Mouse (Mus musculus): ENCODE measurements around the gene Stard10. TPM values are rescaled to one million over a fixed set of nuclear protein-coding genes. Genes with fewer than 3 reads are reported as not detected.
A peak's percentile ranks its signal among the peaks of the same experiment; 100 is the strongest.

Gene Stard10
- polyA plus RNA-seq, 1 experiment from 2014 or later = 14.3 TPM

DNA sequence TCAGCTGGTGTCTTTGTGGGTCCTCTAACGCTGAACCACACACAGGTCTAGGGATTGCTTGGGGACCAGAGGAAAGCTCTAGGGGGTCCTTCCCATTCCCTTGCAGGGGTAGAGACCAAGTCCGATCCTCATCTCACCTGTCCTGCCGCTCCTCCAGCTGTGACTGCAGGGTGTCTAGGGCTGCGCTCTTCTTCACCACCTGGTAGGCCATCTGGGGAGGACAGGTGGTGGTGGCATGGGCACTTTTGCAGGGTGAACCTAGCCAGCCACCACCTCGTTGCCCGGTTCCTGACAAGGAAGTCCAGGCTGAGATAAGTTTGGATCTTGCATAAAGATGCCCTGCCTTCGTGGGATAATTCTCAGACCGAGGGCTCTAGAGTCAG, 19.9 kb upstream of the Stard10 start:
- no peak for ATAC-seq (ENCODE audit: low FRiP score)

GRCm38 (mm10) chr7:101298375-101298774, 18.5 kb upstream of the Stard10 start:
- Histone ChIP-seq H3K27ac (no peak overlapping the region), H3K9me3 (ENCODE audit: control insufficient read depth, low read length) (no peaks in the 10 kb centered on the region), H3K4me3 (replicated peaks; ENCODE audit: low read length) (no peak overlapping the region), H3K4me1 (replicated peaks; ENCODE audit: control insufficient read depth, insufficient read depth, low read length) (peaks cover 16% of the 10 kb centered on the region), H3K4me2 (replicated peaks) (no peak overlapping the region), H3K9ac (no peak overlapping the region), H3K36me3 (replicated peaks; ENCODE audit: control insufficient read depth, insufficient read depth) (no peaks in the 10 kb centered on the region), H3K27me3 (ENCODE audit: control insufficient read depth, insufficient read depth, low read length) (0 out of 2 replicates have a peak, but pooled peaks cover 4% of the 10 kb centered on the region)
- DNase-seq (ENCODE audit: low spot score) (no peak), ATAC-seq (ENCODE audit: low FRiP score) (no peak)
- WGBS = 83% methylated on average over 3 of the region's 3 CpGs

More for the DNA sequence above, 19.9 kb upstream of the Stard10 start:
- Histone ChIP-seq H3K4me1 (replicated peaks; ENCODE audit: control insufficient read depth, insufficient read depth, low read length) (peaks cover 10% of the 10 kb centered on the region; the same call in 1 of the 2 replicates), H3K36me3 (replicated peaks; ENCODE audit: control insufficient read depth, insufficient read depth) (no peaks in the 10 kb centered on the region), H3K27ac (peak overlapping the region; percentile 70), H3K27me3 (ENCODE audit: control insufficient read depth, insufficient read depth, low read length) (0 out of 2 replicates have a peak, but pooled peaks cover 4% of the 10 kb centered on the region), H3K9ac (peak overlapping the region; percentile 72), H3K4me3 (replicated peaks; ENCODE audit: low read length) (peak overlapping the region; percentile 34), H3K9me3 (ENCODE audit: control insufficient read depth, low read length) (no peaks in the 10 kb centered on the region), H3K4me2 (replicated peaks) (peak overlapping the region; percentile 85)
- no peak for DNase-seq (ENCODE audit: low spot score)
- 24% methylated on average over 8 of the region's 8 CpGs for WGBS

DNA sequence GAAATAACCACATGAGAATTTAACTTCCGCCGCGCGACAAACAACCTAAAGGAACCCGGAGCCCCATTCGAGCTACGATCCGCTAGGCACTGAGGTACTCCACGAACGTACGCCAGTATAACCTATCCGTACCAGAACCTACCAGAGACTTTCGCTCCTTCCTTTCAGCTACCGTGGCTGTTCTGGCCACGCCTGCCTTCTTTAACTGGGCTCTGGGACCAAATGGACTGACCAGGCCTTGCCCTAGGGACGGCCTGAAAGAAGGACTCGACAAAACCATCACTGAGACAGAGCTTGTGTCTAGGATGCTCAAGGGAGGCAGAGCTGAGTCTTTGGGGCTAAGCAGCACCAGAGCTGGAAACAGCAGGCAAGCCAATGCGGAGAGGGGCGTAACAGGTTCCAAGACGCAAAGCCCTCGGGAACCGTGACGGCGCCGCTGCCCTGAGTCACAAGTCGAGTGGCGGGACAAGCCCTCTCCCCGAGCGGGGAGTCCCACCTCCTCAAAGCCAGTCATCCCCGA, 15.5 kb upstream of the Stard10 start:
- DNase-seq (ENCODE audit: low spot score) = no peak
- peaks cover 10% of the 10 kb centered on the region for H3K4me1 ChIP-seq (replicated peaks; ENCODE audit: control insufficient read depth, insufficient read depth, low read length)
- peak overlapping the region; percentile 68 for H3K4me3 ChIP-seq (replicated peaks; ENCODE audit: low read length)
- H3K4me2 ChIP-seq (replicated peaks) = peak overlapping the region; percentile 81
- 2% methylated on average over 30 of the region's 30 CpGs for WGBS
- no peaks in the 10 kb centered on the region for H3K9me3 ChIP-seq (ENCODE audit: control insufficient read depth, low read length)
- 0 out of 2 replicates have a peak, but pooled peaks cover 4% of the 10 kb centered on the region for H3K27me3 ChIP-seq (ENCODE audit: control insufficient read depth, insufficient read depth, low read length)
- H3K9ac ChIP-seq = peak overlapping the region; percentile 69
- H3K36me3 ChIP-seq (replicated peaks; ENCODE audit: control insufficient read depth, insufficient read depth) = no peaks in the 10 kb centered on the region
- ATAC-seq (ENCODE audit: low FRiP score) = no peak
- peak overlapping the region; percentile 52; the same call in 1 of the 2 replicates for H3K27ac ChIP-seq

- peak within 1 kb of the TSS; percentile 52; the same call in 1 of the 2 replicates for H3K27ac ChIP-seq
- H3K4me2 ChIP-seq (replicated peaks) = peak within 1 kb of the TSS; percentile 81
- H3K36me3 ChIP-seq (replicated peaks; ENCODE audit: control insufficient read depth, insufficient read depth) = no peaks in the 10 kb centered on the region
- ATAC-seq (ENCODE audit: low FRiP score) (peak; percentile 96), DNase-seq (ENCODE audit: low spot score) (peak; percentile 87)
- peak within 1 kb of the TSS; percentile 69 for H3K9ac ChIP-seq
- H3K4me3 ChIP-seq (replicated peaks; ENCODE audit: low read length) = peak within 1 kb of the TSS; percentile 68
- H3K9me3 ChIP-seq (ENCODE audit: control insufficient read depth, low read length) = no peaks in the 10 kb centered on the region
- 0 out of 2 replicates have a peak, but pooled peaks cover 4% of the 10 kb centered on the region for H3K27me3 ChIP-seq (ENCODE audit: control insufficient read depth, insufficient read depth, low read length)
- H3K4me1 ChIP-seq (replicated peaks; ENCODE audit: control insufficient read depth, insufficient read depth, low read length) = peaks cover 8% of the 10 kb centered on the region
- under 1% methylated on average over 38 of the region's 39 CpGs for WGBS
These were observed 14.9 kb upstream of the Stard10 start, which contains the start of gene Atg16l2 for GRCm38 (mm10) chr7:101301881-101302456. Gene Atg16l2, minus strand, starts transcription at chr7:101302251.

DNA sequence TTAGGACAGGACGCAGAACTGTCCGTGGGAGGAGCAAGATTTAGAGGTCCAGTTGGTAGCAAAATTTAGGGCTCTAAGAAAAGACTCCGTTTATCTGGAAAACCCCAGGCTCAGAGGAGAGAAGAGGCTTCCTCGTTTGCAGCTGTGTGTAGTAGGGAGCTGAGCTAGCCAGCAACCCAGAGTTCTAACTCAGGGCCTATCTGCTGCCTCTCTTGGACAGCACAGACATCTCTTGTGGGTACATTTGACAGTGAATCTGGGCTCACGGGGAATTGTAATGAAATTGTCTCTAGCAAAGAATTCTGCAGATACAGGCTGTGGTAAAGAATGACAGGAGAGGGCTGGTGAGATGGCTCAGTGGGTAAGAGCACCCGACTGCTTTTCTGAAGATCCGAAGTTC, 14.2 kb upstream of the Stard10 start:
- ATAC-seq (ENCODE audit: low FRiP score) (no peak), DNase-seq (ENCODE audit: low spot score) (no peak)
- Histone ChIP-seq H3K27ac (peak overlapping the region; percentile 7; the same call in 1 of the 2 replicates), H3K4me2 (replicated peaks) (peak overlapping the region; percentile 81), H3K9me3 (ENCODE audit: control insufficient read depth, low read length) (no peaks in the 10 kb centered on the region), H3K4me3 (replicated peaks; ENCODE audit: low read length) (peak overlapping the region; percentile 68), H3K27me3 (ENCODE audit: control insufficient read depth, insufficient read depth, low read length) (0 out of 2 replicates have a peak, but pooled peaks cover 4% of the 10 kb centered on the region), H3K36me3 (replicated peaks; ENCODE audit: control insufficient read depth, insufficient read depth) (no peaks in the 10 kb centered on the region), H3K9ac (peak overlapping the region; percentile 69), H3K4me1 (replicated peaks; ENCODE audit: control insufficient read depth, insufficient read depth, low read length) (peaks cover 6% of the 10 kb centered on the region; the same call in 1 of the 2 replicates)
- 33% methylated on average over 7 of the region's 7 CpGs for WGBS

DNA sequence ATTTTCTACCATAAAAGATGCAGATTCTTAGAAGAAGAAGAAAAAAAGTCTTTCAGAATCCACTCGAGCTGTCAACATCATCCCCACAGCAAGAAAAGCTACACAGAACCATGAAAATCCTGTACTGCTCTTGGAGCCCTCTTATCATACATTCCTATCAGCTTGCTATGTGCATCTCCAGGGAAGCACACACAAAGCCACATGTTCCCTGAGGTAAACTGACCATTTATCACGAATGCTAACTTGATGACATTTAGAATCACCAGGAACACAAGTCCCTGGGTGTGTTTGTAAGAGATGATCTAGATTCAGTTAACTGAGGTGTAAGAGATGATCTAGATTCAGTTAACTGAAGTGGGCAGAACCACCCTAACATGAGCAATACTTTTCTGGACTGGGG, 10.0 kb upstream of the Stard10 start:
- 55% methylated on average over 2 of the region's 2 CpGs for WGBS
- Histone ChIP-seq H3K9me3 (ENCODE audit: control insufficient read depth, low read length) (no peaks in the 10 kb centered on the region), H3K4me2 (replicated peaks) (no peak overlapping the region), H3K27me3 (ENCODE audit: control insufficient read depth, insufficient read depth, low read length) (no peaks in the 10 kb centered on the region), H3K4me1 (replicated peaks; ENCODE audit: control insufficient read depth, insufficient read depth, low read length) (peaks cover 9% of the 10 kb centered on the region; the same call in 1 of the 2 replicates), H3K4me3 (replicated peaks; ENCODE audit: low read length) (no peak overlapping the region), H3K9ac (no peak overlapping the region), H3K27ac (no peak overlapping the region), H3K36me3 (replicated peaks; ENCODE audit: control insufficient read depth, insufficient read depth) (no peaks in the 10 kb centered on the region)
- no peak for DNase-seq (ENCODE audit: low spot score)
- ATAC-seq (ENCODE audit: low FRiP score) = no peak

- H3K9me3 ChIP-seq (ENCODE audit: control insufficient read depth, low read length) = no peaks in the 10 kb centered on the region
- WGBS = 41% methylated on average over 5 of the region's 5 CpGs
- H3K4me3 ChIP-seq (replicated peaks; ENCODE audit: low read length) = peak overlapping the region; percentile 46
- peak overlapping the region; percentile 54; the same call in 1 of the 2 replicates for H3K9ac ChIP-seq
- DNase-seq (ENCODE audit: low spot score) = no peak
- 0 out of 2 replicates have a peak, but pooled peaks cover 2% of the 10 kb centered on the region for H3K4me1 ChIP-seq (replicated peaks; ENCODE audit: control insufficient read depth, insufficient read depth, low read length)
- peak overlapping the region; percentile 51 for H3K4me2 ChIP-seq (replicated peaks)
- no peak for ATAC-seq (ENCODE audit: low FRiP score)
- no peaks in the 10 kb centered on the region for H3K27me3 ChIP-seq (ENCODE audit: control insufficient read depth, insufficient read depth, low read length)
- H3K36me3 ChIP-seq (replicated peaks; ENCODE audit: control insufficient read depth, insufficient read depth) = no peaks in the 10 kb centered on the region
- peak overlapping the region; percentile 75; the same call in 1 of the 2 replicates for H3K27ac ChIP-seq
These were observed 6.9 kb upstream of the Stard10 start for GRCm38 (mm10) chr7:101309985-101310326.

DNA sequence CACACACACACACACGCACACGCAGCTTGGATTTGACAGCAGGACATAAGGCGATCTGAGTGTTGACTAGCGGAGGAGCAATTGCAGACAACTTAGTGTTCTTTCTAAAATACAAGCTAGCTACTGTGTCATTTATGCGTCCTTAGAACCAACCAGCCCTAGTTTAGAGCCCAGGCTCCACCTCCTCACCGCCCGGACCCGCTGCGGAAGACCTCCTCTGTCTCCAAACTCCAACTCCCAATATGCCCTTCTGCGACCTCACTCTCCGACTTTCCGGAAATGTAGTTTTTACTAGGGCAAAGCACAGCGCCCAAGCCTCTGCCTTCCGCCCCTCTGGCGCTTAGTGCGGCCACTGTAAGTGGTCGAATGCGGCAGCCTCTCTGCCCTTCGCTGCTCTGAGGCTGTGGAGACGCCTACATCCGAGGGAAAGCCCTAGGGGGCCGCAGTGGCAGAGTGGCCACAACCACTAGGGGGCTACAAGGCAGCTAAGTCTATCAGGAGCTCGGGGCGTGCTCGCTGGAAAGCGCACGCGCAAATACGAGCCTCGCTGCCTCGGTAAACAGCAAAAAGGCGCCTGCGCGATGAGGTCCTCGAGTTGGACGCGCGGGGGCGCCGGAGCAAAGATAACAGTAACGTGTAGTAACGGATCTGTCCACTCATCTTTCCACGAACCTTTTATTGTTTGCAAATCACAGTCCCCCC, 6.4 kb upstream of the Stard10 start:
- 1% methylated on average over 43 of the region's 43 CpGs for WGBS
- H3K4me3 ChIP-seq (replicated peaks; ENCODE audit: low read length) = peak overlapping the region; percentile 46
- peak; percentile 98 for DNase-seq (ENCODE audit: low spot score)
- no peaks in the 10 kb centered on the region for H3K9me3 ChIP-seq (ENCODE audit: control insufficient read depth, low read length)
- H3K9ac ChIP-seq = peak overlapping the region; percentile 54
- no peaks in the 10 kb centered on the region for H3K27me3 ChIP-seq (ENCODE audit: control insufficient read depth, insufficient read depth, low read length)
- H3K4me2 ChIP-seq (replicated peaks) = peak overlapping the region; percentile 51
- 0 out of 2 replicates have a peak, but pooled peaks cover 2% of the 10 kb centered on the region for H3K4me1 ChIP-seq (replicated peaks; ENCODE audit: control insufficient read depth, insufficient read depth, low read length)
- peak overlapping the region; percentile 75 for H3K27ac ChIP-seq
- H3K36me3 ChIP-seq (replicated peaks; ENCODE audit: control insufficient read depth, insufficient read depth) = no peaks in the 10 kb centered on the region
- peak; percentile 94 for ATAC-seq (ENCODE audit: low FRiP score)

- H3K27ac ChIP-seq = peak overlapping the region; percentile 9; the same call in 1 of the 2 replicates
- H3K4me3 ChIP-seq (replicated peaks; ENCODE audit: low read length) = peak overlapping the region; percentile 46; the same call in 1 of the 2 replicates
- H3K4me1 ChIP-seq (replicated peaks; ENCODE audit: control insufficient read depth, insufficient read depth, low read length) = 0 out of 2 replicates have a peak, but pooled peaks cover 2% of the 10 kb centered on the region
- H3K36me3 ChIP-seq (replicated peaks; ENCODE audit: control insufficient read depth, insufficient read depth) = no peaks in the 10 kb centered on the region
- ATAC-seq (ENCODE audit: low FRiP score) (no peak), DNase-seq (ENCODE audit: low spot score) (no peak)
- H3K27me3 ChIP-seq (ENCODE audit: control insufficient read depth, insufficient read depth, low read length) = no peaks in the 10 kb centered on the region
- WGBS = 51% methylated on average over 2 of the region's 2 CpGs
- no peaks in the 10 kb centered on the region for H3K9me3 ChIP-seq (ENCODE audit: control insufficient read depth, low read length)
- H3K4me2 ChIP-seq (replicated peaks) = peak overlapping the region; percentile 51
- no peak overlapping the region for H3K9ac ChIP-seq
These were observed 5.8 kb upstream of the Stard10 start for GRCm38 (mm10) chr7:101311061-101311460.

Measured in hindbrain, embryonic 14.5 days (tissue).